Mouse (Mus musculus): ENCODE data around the gene Tcp11. TPM values are rescaled to one million over a fixed set of nuclear protein-coding genes. Genes with fewer than 3 reads are reported as not detected.

The Tcp11 gene
- polyA plus RNA-seq, 1 experiment = not detected

- H3K79me2 ChIP-seq (ENCODE audit: control insufficient read depth, insufficient read depth) = no peaks in the 10 kb centered on the region
- no peak for TF ChIP-seq USF1 (IDR thresholded peaks at IDR 0.05; ENCODE audit: low read depth)
- TF ChIP-seq FOSL1 (IDR thresholded peaks at IDR 0.05; ENCODE audit: insufficient read depth, low read length, poor library complexity, severe bottlenecking) = no peak
- TF ChIP-seq MAX (IDR thresholded peaks at IDR 0.05) = no peak
- TF ChIP-seq CTCF (IDR thresholded peaks at IDR 0.05; ENCODE audit: control insufficient read depth, insufficient read depth, insufficient read length) = no peak
- TF ChIP-seq MYOG (IDR thresholded peaks at IDR 0.05; ENCODE audit: control insufficient read depth, extremely low read depth, insufficient read length) = no peak
- no peak for TF ChIP-seq CEBPB (IDR thresholded peaks at IDR 0.05; ENCODE audit: low read depth)
- TF ChIP-seq MYOD1 (IDR thresholded peaks at IDR 0.05; ENCODE audit: control insufficient read depth, insufficient read length, low read depth) = no peak
- no peak overlapping the region for H3K4me3 ChIP-seq (ENCODE audit: insufficient read depth, poor library complexity, severe bottlenecking)
- no peaks in the 10 kb centered on the region for H3K79me3 ChIP-seq (ENCODE audit: low read depth)
- H3K36me3 ChIP-seq (ENCODE audit: control insufficient read depth, insufficient read depth) = no peaks in the 10 kb centered on the region
- no peak overlapping the region for H3ac ChIP-seq (ENCODE audit: control insufficient read depth, insufficient read length, low read depth)
- no peaks in the 10 kb centered on the region for H3K27me3 ChIP-seq (ENCODE audit: control insufficient read depth, insufficient read depth, insufficient read length)
Measured at GRCm38 (mm10) chr17:28026111-28026872, 54.1 kb downstream of the Tcp11 start.

- H3K79me2 ChIP-seq (ENCODE audit: control insufficient read depth, insufficient read depth) = no peaks in the 10 kb centered on the region
- H3K27me3 ChIP-seq (ENCODE audit: control insufficient read depth, insufficient read depth, insufficient read length) = no peaks in the 10 kb centered on the region
- H3ac ChIP-seq (ENCODE audit: control insufficient read depth, insufficient read length, low read depth) = no peak overlapping the region
- H3K4me3 ChIP-seq (ENCODE audit: insufficient read depth, poor library complexity, severe bottlenecking) = no peak overlapping the region
- H3K36me3 ChIP-seq (ENCODE audit: control insufficient read depth, insufficient read depth) = no peaks in the 10 kb centered on the region
- H3K79me3 ChIP-seq (ENCODE audit: low read depth) = no peaks in the 10 kb centered on the region
- TF ChIP-seq USF1 (IDR thresholded peaks at IDR 0.05; ENCODE audit: low read depth) (no peak), MYOG (IDR thresholded peaks at IDR 0.05; ENCODE audit: control insufficient read depth, extremely low read depth, insufficient read length) (no peak), MYOD1 (IDR thresholded peaks at IDR 0.05; ENCODE audit: control insufficient read depth, insufficient read length, low read depth) (no peak), CEBPB (IDR thresholded peaks at IDR 0.05; ENCODE audit: low read depth) (no peak)
Measured at GRCm38 (mm10) chr17:28025541-28025961, 54.9 kb downstream of the Tcp11 start.

GRCm38 (mm10) chr17:28022854-28023655 is 57.4 kb downstream of the Tcp11 start:
- H3K79me3 ChIP-seq (ENCODE audit: low read depth) = no peaks in the 10 kb centered on the region
- no peak for TF ChIP-seq MAX (IDR thresholded peaks at IDR 0.05)
- no peak for TF ChIP-seq CTCF (IDR thresholded peaks at IDR 0.05; ENCODE audit: control insufficient read depth, insufficient read depth, insufficient read length)
- TF ChIP-seq MYOG (IDR thresholded peaks at IDR 0.05; ENCODE audit: control insufficient read depth, extremely low read depth, insufficient read length) = no peak
- no peak for TF ChIP-seq USF1 (IDR thresholded peaks at IDR 0.05; ENCODE audit: low read depth)
- no peak for TF ChIP-seq CEBPB (IDR thresholded peaks at IDR 0.05; ENCODE audit: low read depth)
- no peak for TF ChIP-seq MYOD1 (IDR thresholded peaks at IDR 0.05; ENCODE audit: control insufficient read depth, insufficient read length, low read depth)
- TF ChIP-seq FOSL1 (IDR thresholded peaks at IDR 0.05; ENCODE audit: insufficient read depth, low read length, poor library complexity, severe bottlenecking) = no peak
- H3K4me3 ChIP-seq (ENCODE audit: insufficient read depth, poor library complexity, severe bottlenecking) = no peak overlapping the region

GRCm38 (mm10) chr17:28021911-28022310 is 58.5 kb downstream of the Tcp11 start:
- Histone ChIP-seq H3K4me3 (ENCODE audit: insufficient read depth, poor library complexity, severe bottlenecking) (no peak overlapping the region), H3ac (ENCODE audit: control insufficient read depth, insufficient read length, low read depth) (no peak overlapping the region), H3K79me2 (ENCODE audit: control insufficient read depth, insufficient read depth) (no peaks in the 10 kb centered on the region), H3K36me3 (ENCODE audit: control insufficient read depth, insufficient read depth) (no peaks in the 10 kb centered on the region), H3K79me3 (ENCODE audit: low read depth) (no peaks in the 10 kb centered on the region), H3K27me3 (ENCODE audit: control insufficient read depth, insufficient read depth, insufficient read length) (no peaks in the 10 kb centered on the region)
- TF ChIP-seq USF1 (IDR thresholded peaks at IDR 0.05; ENCODE audit: low read depth) (no peak), FOSL1 (IDR thresholded peaks at IDR 0.05; ENCODE audit: insufficient read depth, low read length, poor library complexity, severe bottlenecking) (no peak), MAX (IDR thresholded peaks at IDR 0.05) (no peak), MYOD1 (IDR thresholded peaks at IDR 0.05; ENCODE audit: control insufficient read depth, insufficient read length, low read depth) (no peak), CTCF (IDR thresholded peaks at IDR 0.05; ENCODE audit: control insufficient read depth, insufficient read depth, insufficient read length) (no peak), CEBPB (IDR thresholded peaks at IDR 0.05; ENCODE audit: low read depth) (no peak), MYOG (IDR thresholded peaks at IDR 0.05; ENCODE audit: control insufficient read depth, extremely low read depth, insufficient read length) (no peak)

More at GRCm38 (mm10) chr17:28022854-28023655, 57.4 kb downstream of the Tcp11 start:
- Histone ChIP-seq H3K36me3 (ENCODE audit: control insufficient read depth, insufficient read depth) (no peaks in the 10 kb centered on the region), H3ac (ENCODE audit: control insufficient read depth, insufficient read length, low read depth) (no peak overlapping the region), H3K79me2 (ENCODE audit: control insufficient read depth, insufficient read depth) (no peaks in the 10 kb centered on the region), H3K27me3 (ENCODE audit: control insufficient read depth, insufficient read depth, insufficient read length) (no peaks in the 10 kb centered on the region)

- H3K4me3 ChIP-seq (ENCODE audit: insufficient read depth, poor library complexity, severe bottlenecking) = no peak overlapping the region
- H3K36me3 ChIP-seq (ENCODE audit: control insufficient read depth, insufficient read depth) = no peaks in the 10 kb centered on the region
- TF ChIP-seq FOSL1 (IDR thresholded peaks at IDR 0.05; ENCODE audit: insufficient read depth, low read length, poor library complexity, severe bottlenecking) (no peak), MYOD1 (IDR thresholded peaks at IDR 0.05; ENCODE audit: control insufficient read depth, insufficient read length, low read depth) (no peak), MYOG (IDR thresholded peaks at IDR 0.05; ENCODE audit: control insufficient read depth, extremely low read depth, insufficient read length) (no peak), MAX (IDR thresholded peaks at IDR 0.05) (no peak), CEBPB (IDR thresholded peaks at IDR 0.05; ENCODE audit: low read depth) (no peak)
- H3ac ChIP-seq (ENCODE audit: control insufficient read depth, insufficient read length, low read depth) = no peak overlapping the region
- no peaks in the 10 kb centered on the region for H3K79me3 ChIP-seq (ENCODE audit: low read depth)
- no peaks in the 10 kb centered on the region for H3K79me2 ChIP-seq (ENCODE audit: control insufficient read depth, insufficient read depth)
- H3K27me3 ChIP-seq (ENCODE audit: control insufficient read depth, insufficient read depth, insufficient read length) = no peaks in the 10 kb centered on the region
Measured at GRCm38 (mm10) chr17:28019785-28020696, 60.4 kb downstream of the Tcp11 start.

Data from C2C12 (cell line).